Mouse (Mus musculus) gastrocnemius, postnatal 36 days (tissue): ENCODE measurements around the gene Rnf26. TPM values are rescaled to one million over a fixed set of nuclear protein-coding genes. Genes with fewer than 3 reads are reported as not detected.
A peak's percentile ranks its signal among the peaks of the same experiment; 100 is the strongest.

Experiments
- DNase-seq, 2 experiments: peaks; one replicate each; pipeline ENCODE4 v3.0.0; 2022
- intact Hi-C: fragments of 180-260 bp; cut with DNase I; formaldehyde crosslinking; loops from one replicate; pipeline ENCODE4 v1.15.1; 2025
- total RNA-seq, 2 experiments: library from RNA; stranded (reverse); gene quantifications; 2 replicates each; pipeline ENCODE4 v1.2.3; 2021

Rnf26 gene
- total RNA-seq, 2 experiments from 2014 or later = 2.1 to 3.6 TPM

DNA sequence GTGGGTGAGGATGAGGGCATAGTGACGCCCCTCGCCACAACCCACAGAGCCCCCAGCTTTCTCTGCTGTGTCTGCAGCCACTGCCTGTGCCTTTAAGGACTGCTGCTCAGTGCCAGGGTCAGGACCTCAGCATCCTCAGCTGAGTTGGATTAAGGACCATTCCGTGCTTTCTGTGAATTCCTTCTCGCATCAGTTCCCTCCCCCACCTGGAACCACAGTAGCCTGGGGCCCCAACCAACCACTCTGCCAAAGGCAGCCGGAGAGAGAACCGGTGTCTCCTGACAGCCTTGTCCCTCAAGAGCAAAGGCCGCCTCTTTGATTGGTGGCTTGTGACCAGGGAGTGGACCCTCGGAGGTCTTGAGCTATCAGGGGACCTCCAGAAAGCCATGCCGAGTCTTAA, 11.8 kb downstream of the Rnf26 start, which contains the start of gene Mfrp:
Mfrp (plus strand) TSS at position 240 of the 400 bp plus-strand sequence.
- no peak for DNase-seq

GRCm38 (mm10) chr9:44096536-44096935, 16.8 kb downstream of the Rnf26 start:
- no peak for DNase-seq
- intact Hi-C loops = no loop called here

More for the DNA sequence above, 11.8 kb downstream of the Rnf26 start, which contains the start of gene Mfrp:
- intact Hi-C loops = no loop called here

GRCm38 (mm10) chr9:44095781-44096180, 17.5 kb downstream of the Rnf26 start:
- no peak for DNase-seq
- intact Hi-C loops = no loop called here

GRCm38 (mm10) chr9:44094737-44095136, 18.6 kb downstream of the Rnf26 start:
- intact Hi-C loops = no loop called here
- DNase-seq = no peak

GRCm38 (mm10) chr9:44093612-44094503, 19.5 kb downstream of the Rnf26 start:
- intact Hi-C loops = no loop called here
- peak in 1 of 2 experiments; percentile 73 for DNase-seq

- intact Hi-C loops = no loop called here
Measured at GRCm38 (mm10) chr9:44088877-44089608, 24.3 kb downstream of the Rnf26 start.

GRCm38 (mm10) chr9:44087761-44088455, 25.4 kb downstream of the Rnf26 start:
- no peak for DNase-seq
- intact Hi-C loops = no loop called here

More at GRCm38 (mm10) chr9:44088877-44089608, 24.3 kb downstream of the Rnf26 start:
- no peak for DNase-seq

DNA sequence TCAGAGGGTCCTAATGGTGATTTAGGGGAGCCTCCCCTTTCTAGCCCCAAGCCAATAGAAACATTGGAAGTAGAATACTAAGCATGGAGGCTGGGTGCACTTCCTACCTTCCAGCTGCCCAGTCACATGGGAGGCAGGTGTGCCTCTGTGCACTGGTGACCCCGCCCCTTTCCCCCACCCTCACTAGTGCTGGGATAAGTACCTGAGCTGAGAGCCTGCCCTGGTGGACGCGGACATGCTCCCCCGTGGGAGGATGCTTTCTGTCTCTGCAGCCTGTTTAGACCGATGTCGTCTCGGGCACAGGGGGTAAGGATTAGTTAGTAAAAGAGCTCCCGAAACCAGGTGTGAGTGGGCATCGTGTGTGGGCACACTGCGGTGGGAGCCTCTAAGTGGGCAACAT, 26.4 kb downstream of the Rnf26 start:
- no peak for DNase-seq
- intact Hi-C loops = no loop called here

DNA sequence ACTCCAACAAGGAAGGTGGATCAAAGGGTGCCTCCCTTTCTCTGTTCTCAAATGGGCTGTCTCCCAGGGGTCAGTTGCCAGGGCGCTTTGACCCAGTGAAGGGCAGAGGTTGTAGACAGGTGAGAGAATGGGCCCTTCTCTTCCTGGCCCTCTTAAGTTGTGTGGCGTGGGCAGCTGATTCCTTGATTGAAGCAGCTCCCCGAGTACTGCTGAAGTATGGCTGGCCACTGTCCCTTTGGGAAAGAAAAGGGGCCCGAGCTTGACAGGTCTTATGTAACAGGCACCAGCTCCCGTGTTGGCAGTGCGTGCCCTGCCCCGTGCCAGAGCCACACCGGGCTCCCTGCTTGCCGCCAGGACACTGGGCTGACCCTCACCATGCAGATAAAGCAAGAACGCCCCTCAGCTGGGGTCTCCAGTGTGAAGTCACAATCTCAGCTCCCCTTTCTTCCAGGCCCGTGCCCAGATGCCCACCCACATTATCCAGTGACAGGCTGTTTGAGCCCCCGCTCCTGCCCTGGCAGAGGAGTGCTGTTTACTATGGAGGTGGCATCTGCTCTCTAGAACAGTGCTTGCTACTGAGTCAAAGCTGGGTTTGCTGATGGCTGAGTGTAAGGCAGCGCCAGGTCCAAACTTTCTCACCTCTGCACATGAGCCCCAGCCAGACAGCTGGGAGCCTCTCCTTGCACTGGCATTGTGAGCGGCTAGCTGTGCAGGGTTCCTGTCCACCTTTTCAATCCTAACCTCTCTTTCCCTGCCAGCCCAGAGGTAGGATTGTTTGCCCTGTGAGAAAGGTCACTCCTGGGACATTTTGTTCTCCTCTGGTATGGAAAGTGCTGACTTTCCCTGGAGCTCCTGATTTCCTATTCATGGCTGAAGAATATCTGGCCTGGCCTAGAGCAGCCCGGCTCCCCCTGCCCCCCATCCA, 27.3 kb downstream of the Rnf26 start:
- intact Hi-C loops = no loop called here
- peak; percentile 69 to 74 for DNase-seq

- intact Hi-C loops = no loop called here
- DNase-seq = peak; percentile 11 to 23
Measured at GRCm38 (mm10) chr9:44085276-44085675, 28.0 kb downstream of the Rnf26 start.

DNA sequence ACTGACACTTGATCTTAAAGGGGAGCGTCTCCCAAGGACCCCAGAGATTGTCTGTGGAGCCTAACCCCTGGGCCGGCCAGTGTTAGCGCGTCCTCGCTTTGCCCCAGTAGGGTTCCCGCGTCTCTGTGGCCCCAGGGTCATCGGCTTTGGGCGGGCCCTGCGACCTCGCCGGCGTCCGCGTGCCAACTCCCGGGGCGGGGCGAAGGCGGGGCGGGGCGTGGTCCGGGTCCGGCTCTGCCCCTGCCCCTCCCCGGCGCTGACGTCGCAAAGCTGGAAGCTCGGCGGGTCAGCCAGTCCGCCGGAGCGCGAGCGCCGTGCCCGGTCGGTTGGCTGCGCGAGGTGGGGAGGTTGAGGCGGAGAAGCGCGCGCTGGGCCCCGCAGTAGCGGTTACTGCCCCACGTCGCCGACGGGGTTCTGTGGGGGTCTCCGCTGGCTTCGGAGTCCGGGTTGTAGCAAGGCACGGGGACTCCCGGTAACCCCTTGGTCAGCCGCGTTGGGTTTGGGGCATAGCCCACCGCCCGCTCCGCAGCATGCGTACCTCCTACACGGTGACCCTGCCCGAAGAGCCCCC, 28.6 kb downstream of the Rnf26 start:
- intact Hi-C loops = no loop called here
- peak; percentile 94 to 97 for DNase-seq

DNA sequence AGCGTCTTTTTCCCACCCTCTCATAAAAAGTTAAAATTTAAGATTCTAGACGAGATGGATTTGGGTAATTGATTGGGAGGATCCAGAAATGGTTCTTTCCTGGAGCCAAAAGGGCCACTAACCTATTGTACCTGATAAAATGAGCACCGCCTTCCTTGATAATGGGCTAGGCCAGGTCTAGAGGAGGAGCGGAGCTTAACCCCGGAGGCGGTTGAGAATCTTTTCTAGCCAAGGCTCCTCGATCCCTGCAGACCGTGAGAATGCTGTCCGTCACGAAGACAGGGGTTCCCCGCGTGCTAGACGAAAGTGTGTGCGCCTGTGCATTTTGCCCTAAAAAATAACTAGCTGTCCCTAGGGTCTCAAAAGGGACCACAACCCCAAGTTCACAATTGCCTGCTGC, 29.1 kb downstream of the Rnf26 start:
- intact Hi-C loops = no loop called here

DNA sequence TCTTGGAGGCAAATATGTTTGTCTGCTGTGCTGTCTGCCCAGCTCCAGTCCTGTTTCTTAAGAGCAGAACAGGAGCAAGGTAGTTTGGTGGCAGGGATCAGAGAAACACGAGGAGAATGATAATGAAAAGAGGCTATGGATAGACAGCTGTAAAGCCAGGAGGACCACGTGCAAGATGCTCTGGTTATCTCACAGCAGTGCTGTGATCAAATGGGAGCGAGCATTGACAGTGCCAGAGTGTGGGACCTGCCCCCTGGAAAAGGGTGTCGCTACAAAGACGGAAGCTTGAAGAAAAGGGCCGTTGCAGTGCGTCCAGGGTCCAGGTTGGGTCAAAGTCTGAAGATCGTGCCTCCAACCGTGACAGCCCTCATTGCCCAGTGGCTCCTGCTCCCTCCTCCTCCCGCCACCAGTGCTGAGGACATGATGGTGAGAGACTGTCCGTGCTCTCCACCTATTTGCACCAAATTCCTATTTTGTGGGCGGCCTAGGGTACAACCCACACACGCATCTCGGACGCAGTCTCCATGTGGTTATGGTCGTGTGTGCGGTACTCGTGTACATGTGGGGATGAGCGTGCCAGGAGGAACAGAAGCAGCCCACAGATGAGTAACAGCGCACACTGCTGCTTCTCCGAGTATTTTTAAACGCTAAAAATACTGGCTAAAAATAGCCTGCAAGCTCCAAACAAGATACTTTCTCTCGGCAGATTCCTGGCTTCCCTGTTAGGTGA, 29.8 kb downstream of the Rnf26 start:
- intact Hi-C loops = no loop called here

More for the DNA sequence above, 29.1 kb downstream of the Rnf26 start:
- DNase-seq = no peak

DNA sequence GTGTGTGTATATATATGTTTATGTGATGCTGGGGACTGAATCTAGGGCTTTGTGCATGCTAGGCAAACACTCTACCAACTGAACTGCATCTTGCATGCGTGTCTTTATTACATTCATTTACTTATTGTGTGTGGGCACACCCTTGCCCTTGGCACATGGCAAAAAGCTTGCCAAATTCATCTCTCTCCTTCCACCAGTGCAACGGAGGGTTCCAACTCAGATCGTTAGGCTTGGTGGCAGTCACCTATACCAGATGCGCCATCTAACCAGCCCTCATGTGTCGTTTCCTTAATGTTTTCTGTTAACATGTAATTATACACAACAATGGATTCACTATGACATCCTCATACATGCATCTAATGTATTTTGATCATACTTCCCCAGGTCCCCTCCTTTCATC, 31.1 kb downstream of the Rnf26 start:
- intact Hi-C loops = no loop called here
- DNase-seq = peak in 1 of 2 experiments; percentile 3

More for the DNA sequence above, 29.8 kb downstream of the Rnf26 start:
- peak in 1 of 2 experiments; percentile 19 for DNase-seq

DNA sequence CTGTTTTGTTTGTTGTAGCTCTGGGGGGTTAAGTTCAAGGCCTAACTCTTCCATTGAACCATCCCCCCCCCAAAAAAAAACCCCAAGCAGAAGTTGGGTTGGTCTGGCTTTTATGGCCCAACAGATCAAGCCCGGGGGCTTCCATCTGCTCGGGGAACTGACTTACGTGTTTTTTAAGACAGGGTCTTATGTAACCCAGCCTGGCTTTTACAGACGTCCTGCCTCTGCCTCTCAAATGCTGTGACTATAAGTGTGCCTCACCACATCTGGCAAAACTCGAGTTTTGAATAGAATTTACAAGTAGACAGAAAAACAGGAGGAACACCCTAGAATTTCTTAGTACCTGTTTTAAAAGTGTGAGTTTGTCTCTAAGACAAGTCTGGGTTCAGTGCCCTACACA, 31.7 kb downstream of the Rnf26 start:
- intact Hi-C loops = no loop called here
- no peak for DNase-seq

DNA sequence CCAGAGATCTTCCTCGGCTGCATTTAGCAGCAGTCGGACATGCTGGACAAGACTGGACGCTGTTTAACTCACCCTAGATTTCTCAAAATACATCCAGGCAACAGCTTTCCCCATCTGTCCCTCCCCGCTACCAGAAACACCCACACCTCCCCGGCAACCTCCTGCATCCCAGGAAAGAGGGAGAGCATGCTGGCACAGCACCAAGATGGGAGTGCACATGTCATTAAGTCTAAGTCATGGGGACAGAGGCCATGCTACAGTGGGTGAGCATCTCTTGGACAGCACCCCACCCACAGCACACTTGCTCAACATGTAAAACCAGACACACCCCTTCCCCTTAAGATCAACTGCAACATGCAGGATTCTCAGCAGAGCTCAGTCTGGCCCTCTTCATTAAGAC, 32.4 kb downstream of the Rnf26 start:
- peak; percentile 16 to 18 for DNase-seq
- intact Hi-C loops = no loop called here

GRCm38 (mm10) chr9:44079997-44080780, 33.1 kb downstream of the Rnf26 start:
- intact Hi-C loops = no loop called here
- DNase-seq = peak in 1 of 2 experiments; percentile 7
